ENCODE assay signal across 9 mouse cellular contexts in genomic region chr10:79919251-79919849, GRCm38 (mm10). TPM values are rescaled to one million over a fixed set of nuclear protein-coding genes. Genes with fewer than 3 reads are reported as not detected.
DNase-seq lines count a peak whose midpoint lies in the region; ATAC-seq and TF ChIP-seq lines count a peak whose summit lies in the region.
"Had no signal": no experiment of that assay in that cellular context is flagged by ENCODE, and none has a peak within 500 bp of the region (broad histone marks: within the 10 kb centered on the region; RNA-seq: fewer than 3 reads in every experiment).

No protein-coding gene starts in this region.

- ATAC-seq in heart, embryonic 15.5 days (replicated peaks; ENCODE audit: insufficient number of reproducible peaks, insufficient read depth, low FRiP score, low read depth) = no peak
- no peak for ATAC-seq in liver, embryonic 15.5 days (ENCODE audit: insufficient read depth)

- intact Hi-C loops in heart, adult 2 months (cut with DNase I) = no loop called here
- intact Hi-C loops in gastrocnemius, adult 2 months (cut with DNase I) = no loop called here

- 0 out of 2 replicates have a peak, but pooled peaks cover 4% of the 10 kb centered on the region for H3K79me2 ChIP-seq in heart, adult 2 months (replicated peaks; ENCODE audit: control insufficient read depth, insufficient read depth, low read length)

- peaks cover 60% of the 10 kb centered on the region for H3K4me1 ChIP-seq in heart, embryonic 15.5 days (replicated peaks)
- peaks cover 10% of the 10 kb centered on the region for H3K4me1 ChIP-seq in heart, adult 2 months (ENCODE audit: control insufficient read depth, insufficient read depth, low read length)
- peaks cover 77% of the 10 kb centered on the region for H3K4me1 ChIP-seq in embryonic facial prominence, embryonic 10.5 days
- peaks cover 78% of the 10 kb centered on the region for H3K4me1 ChIP-seq in liver, embryonic 15.5 days (replicated peaks)

- peak overlapping the region; percentile 40; the same call in 1 of the 2 replicates for H3K4me2 ChIP-seq in heart, embryonic 15.5 days
- peak overlapping the region; percentile 41 for H3K4me2 ChIP-seq in liver, embryonic 15.5 days

- peak overlapping the region; percentile 18; the same call in 1 of the 2 replicates for H3K4me3 ChIP-seq in heart, embryonic 15.5 days
- H3K4me3 ChIP-seq in heart, adult 2 months = no peak overlapping the region
- H3K4me3 ChIP-seq in embryonic facial prominence, embryonic 10.5 days = peak overlapping the region; percentile 89
- H3K4me3 ChIP-seq in liver, embryonic 15.5 days (replicated peaks) = no peak overlapping the region
- no peak overlapping the region for H3K4me3 ChIP-seq in gastrocnemius, adult 2 months

- H3K9me3 ChIP-seq in heart, embryonic 15.5 days (replicated peaks) = no peaks in the 10 kb centered on the region
- H3K9me3 ChIP-seq in embryonic facial prominence, embryonic 10.5 days = 0 out of 2 replicates have a peak, but pooled peaks cover 4% of the 10 kb centered on the region
- H3K9me3 ChIP-seq in liver, embryonic 15.5 days (replicated peaks) = no peaks in the 10 kb centered on the region

- TF ChIP-seq CTCF in heart, adult 2 months (IDR thresholded peaks at IDR 0.05) = no peak
- no peak for TF ChIP-seq CTCF in gastrocnemius, adult 2 months (IDR thresholded peaks at IDR 0.05)

- TF ChIP-seq EP300 in heart, adult 2 months (IDR thresholded peaks at IDR 0.05; ENCODE audit: insufficient read depth, low read depth, low read length) = no peak

- no peak overlapping the region for H3K27ac ChIP-seq in heart, embryonic 15.5 days
- H3K27ac ChIP-seq in heart, adult 2 months = no peak overlapping the region
- H3K27ac ChIP-seq in embryonic facial prominence, embryonic 10.5 days (replicated peaks) = no peak overlapping the region
- no peak overlapping the region for H3K27ac ChIP-seq in liver, embryonic 15.5 days (replicated peaks)
- H3K27ac ChIP-seq in gastrocnemius, adult 2 months = no peak overlapping the region

- no peak overlapping the region for H3K9ac ChIP-seq in heart, embryonic 15.5 days
- no peak overlapping the region for H3K9ac ChIP-seq in heart, adult 2 months (ENCODE audit: low read depth, low read length)
- no peak overlapping the region for H3K9ac ChIP-seq in liver, embryonic 15.5 days

- 9% methylated on average over 21 of the region's 21 CpGs for WGBS in heart, embryonic 15.5 days
- 12% methylated on average over 21 of the region's 21 CpGs for WGBS in heart, adult 2 months
- 2% methylated on average over 21 of the region's 21 CpGs for whole genome bisulfite sequencing in embryonic facial prominence, embryonic 10.5 days
- 11% methylated on average over 21 of the region's 21 CpGs for WGBS in liver, embryonic 15.5 days (ENCODE audit: insufficient replicate concordance)

- no peak for TF ChIP-seq POLR2A in heart, adult 2 months (IDR thresholded peaks at IDR 0.05; ENCODE audit: insufficient read depth, low read depth, low read length)

- no peaks in the 10 kb centered on the region for H3K36me3 ChIP-seq in heart, embryonic 15.5 days
- H3K36me3 ChIP-seq in heart, adult 2 months (ENCODE audit: control insufficient read depth, insufficient read depth, low read length) = no peaks in the 10 kb centered on the region
- H3K36me3 ChIP-seq in embryonic facial prominence, embryonic 10.5 days (replicated peaks) = no peaks in the 10 kb centered on the region; the same call in 1 of the 2 replicates
- H3K36me3 ChIP-seq in liver, embryonic 15.5 days (replicated peaks) = no peaks in the 10 kb centered on the region

- no peak for DNase-seq in heart, adult 2 months
- peak; percentile 51 for DNase-seq in CD4-positive helper T cell, adult 2 months (ENCODE audit: low read depth, low spot score)
- DNase-seq in embryonic facial prominence, embryonic 10.5 days (ENCODE audit: low spot score) = no peak
- DNase-seq in layer of hippocampus, postnatal 10 days (ENCODE audit: low spot score in 2 of 2) = no peak
- DNase-seq in testis, postnatal 14 days (ENCODE audit: low spot score) = no peak
- no peak for DNase-seq in gastrocnemius, adult 2 months

- H3K27me3 ChIP-seq in heart, embryonic 15.5 days = peaks cover 65% of the 10 kb centered on the region
- H3K27me3 ChIP-seq in heart, adult 2 months (ENCODE audit: control insufficient read depth, insufficient read depth, low read length) = peaks cover 17% of the 10 kb centered on the region
- peaks cover 72% of the 10 kb centered on the region for H3K27me3 ChIP-seq in embryonic facial prominence, embryonic 10.5 days (replicated peaks; ENCODE audit: low read depth, poor library complexity, severe bottlenecking)
- peaks cover 67% of the 10 kb centered on the region for H3K27me3 ChIP-seq in liver, embryonic 15.5 days

RNA-seq across cellular contexts. Expression of gene R3hdm4, which starts 1.7 kb away (rescaled TPM):
- polyA plus RNA-seq in heart, embryonic 15.5 days (2015; fragmentation: Nextera tagmentation; extraction: Ambion mirVana) = 95.2 and 118 TPM in 2 replicates
- total RNA-seq in heart, adult 2 months (2021) = 10 to 100 TPM; 82.4 to 85.6 TPM
- polyA plus RNA-seq in heart, adult 2 months (2012; rRNA removed) = 119 and 123 TPM in 2 replicates
- 125 and 136 TPM in 2 replicates for polyA plus RNA-seq in embryonic facial prominence, embryonic 10.5 days (2016; fragmentation: Nextera tagmentation; extraction: Ambion mirVana)
- 52.4 and 55.6 TPM in 2 replicates for polyA plus RNA-seq in liver, embryonic 15.5 days (2015; fragmentation: Nextera tagmentation; extraction: Ambion mirVana)
- 100 to 1,000 TPM; 380 to 386 TPM for total RNA-seq in layer of hippocampus, postnatal 10 days (2021)
- 100 to 1,000 TPM; 107 to 121 TPM for total RNA-seq in gastrocnemius, adult 2 months (2021)

RNA-seq across cellular contexts. Expression of gene Kiss1r, which starts 2.6 kb away (rescaled TPM):
- polyA plus RNA-seq in heart, embryonic 15.5 days (2015; fragmentation: Nextera tagmentation; extraction: Ambion mirVana) = 0.34 and 0.51 TPM in 2 replicates
- under 1 TPM; 0.10 to 0.25 TPM for total RNA-seq in heart, adult 2 months (2021)
- polyA plus RNA-seq in heart, adult 2 months (2012; rRNA removed) = 0.79 and 1.5 TPM in 2 replicates
- 0.33 and 0.37 TPM in 2 replicates for polyA plus RNA-seq in embryonic facial prominence, embryonic 10.5 days (2016; fragmentation: Nextera tagmentation; extraction: Ambion mirVana)
- polyA plus RNA-seq in liver, embryonic 15.5 days (2015; fragmentation: Nextera tagmentation; extraction: Ambion mirVana) = 0.32 and 0.37 TPM in 2 replicates
- 1 to 10 TPM; 7.5 TPM for total RNA-seq in layer of hippocampus, postnatal 10 days (2021)
- total RNA-seq in gastrocnemius, adult 2 months (2021) = under 1 TPM; 0.17 to 0.23 TPM

RNA-seq across cellular contexts. Expression of gene Arid3a, which starts 7.5 kb away (rescaled TPM):
- 2.1 and 3.7 TPM in 2 replicates for polyA plus RNA-seq in heart, embryonic 15.5 days (2015; fragmentation: Nextera tagmentation; extraction: Ambion mirVana)
- 1 to 10 TPM; 1.3 to 1.5 TPM for total RNA-seq in heart, adult 2 months (2021)
- 0.88 and 1.7 TPM in 2 replicates for polyA plus RNA-seq in heart, adult 2 months (2012; rRNA removed)
- 15.7 and 18.0 TPM in 2 replicates for polyA plus RNA-seq in embryonic facial prominence, embryonic 10.5 days (2016; fragmentation: Nextera tagmentation; extraction: Ambion mirVana)
- 6.1 and 7.4 TPM in 2 replicates for polyA plus RNA-seq in liver, embryonic 15.5 days (2015; fragmentation: Nextera tagmentation; extraction: Ambion mirVana)
- 1 to 10 TPM; 5.5 to 8.4 TPM for total RNA-seq in layer of hippocampus, postnatal 10 days (2021)
- total RNA-seq in gastrocnemius, adult 2 months (2021) = 1 to 10 TPM; 1.8 to 2.1 TPM

RNA-seq across cellular contexts. Expression of gene Gm26602, which starts 8.7 kb away (rescaled TPM):
- 15.7 TPM in 1 of 2 replicates, not detected in the other for polyA plus RNA-seq in heart, embryonic 15.5 days (2015; fragmentation: Nextera tagmentation; extraction: Ambion mirVana)
- total RNA-seq in heart, adult 2 months (2021) = not detected
- not detected in 2 replicates for polyA plus RNA-seq in heart, adult 2 months (2012; rRNA removed)
- polyA plus RNA-seq in embryonic facial prominence, embryonic 10.5 days (2016; fragmentation: Nextera tagmentation; extraction: Ambion mirVana) = 3.4 TPM in 1 of 2 replicates, not detected in the other
- polyA plus RNA-seq in liver, embryonic 15.5 days (2015; fragmentation: Nextera tagmentation; extraction: Ambion mirVana) = not detected in 2 replicates
- not detected for total RNA-seq in layer of hippocampus, postnatal 10 days (2021)
- not detected for total RNA-seq in gastrocnemius, adult 2 months (2021)
- total RNA-seq: left cerebral cortex, adult 18-20 months had no signal

RNA-seq across cellular contexts. Expression of gene Med16, which starts 10.6 kb away (rescaled TPM):
- polyA plus RNA-seq in heart, embryonic 15.5 days (2015; fragmentation: Nextera tagmentation; extraction: Ambion mirVana) = 34.8 and 45.7 TPM in 2 replicates
- total RNA-seq in heart, adult 2 months (2021) = 10 to 100 TPM; 40.8 to 54.1 TPM
- polyA plus RNA-seq in heart, adult 2 months (2012; rRNA removed) = 54.9 and 62.4 TPM in 2 replicates
- polyA plus RNA-seq in embryonic facial prominence, embryonic 10.5 days (2016; fragmentation: Nextera tagmentation; extraction: Ambion mirVana) = 63.6 and 68.1 TPM in 2 replicates
- 16.4 and 18.0 TPM in 2 replicates for polyA plus RNA-seq in liver, embryonic 15.5 days (2015; fragmentation: Nextera tagmentation; extraction: Ambion mirVana)
- 10 to 100 TPM; 55.7 to 56.2 TPM for total RNA-seq in layer of hippocampus, postnatal 10 days (2021)
- total RNA-seq in gastrocnemius, adult 2 months (2021) = 10 to 100 TPM; 32.6 to 37.2 TPM

Comparison
In these comparisons a context has a peak if more than half of its experiments do, and no peak if none do; other contexts are left out.
1. H3K4me3 ChIP-seq: peak in heart, embryonic 15.5 days (single experiment) and embryonic facial prominence, embryonic 10.5 days (single experiment); none in heart, adult 2 months (single experiment), liver, embryonic 15.5 days (single experiment) and gastrocnemius, adult 2 months (single experiment).